Mouse (Mus musculus) layer of hippocampus, adult 11-12 months (tissue): ENCODE measurements at regions not wholly inside any gene's neighbourhood (a gene's known extent, or its start where the extent isn't known, plus 50 kb on each side); places are given as distances from the start of the nearest gene placed in this dataset.
A peak's percentile ranks its signal among the peaks of the same experiment; 100 is the strongest.

Experiments
- DNase-seq: peaks from one replicate; pipeline ENCODE4 v3.0.0; 2022; ENCODE audit warnings: low spot score

DNA sequence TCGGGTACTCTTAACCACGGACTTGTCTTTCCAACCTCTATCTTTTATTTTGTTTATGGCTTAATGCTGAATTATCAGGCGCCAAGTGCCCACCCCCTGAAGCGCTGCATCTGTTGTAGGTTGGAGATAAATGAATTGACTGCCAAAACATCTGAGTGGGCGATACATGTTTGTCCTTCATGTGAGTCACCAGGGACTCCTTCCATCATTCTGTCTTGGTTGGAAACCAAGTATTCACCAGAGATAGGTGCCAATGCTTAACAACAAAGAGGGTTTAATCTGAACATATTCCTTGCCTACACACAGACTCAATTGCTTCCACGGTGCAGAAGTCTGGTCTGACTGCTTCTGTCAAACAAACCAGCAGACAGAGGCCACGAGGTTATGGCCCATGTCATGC lies 203.6 kb downstream of the Rpap3 start:
- peak; percentile 60 for DNase-seq

DNA sequence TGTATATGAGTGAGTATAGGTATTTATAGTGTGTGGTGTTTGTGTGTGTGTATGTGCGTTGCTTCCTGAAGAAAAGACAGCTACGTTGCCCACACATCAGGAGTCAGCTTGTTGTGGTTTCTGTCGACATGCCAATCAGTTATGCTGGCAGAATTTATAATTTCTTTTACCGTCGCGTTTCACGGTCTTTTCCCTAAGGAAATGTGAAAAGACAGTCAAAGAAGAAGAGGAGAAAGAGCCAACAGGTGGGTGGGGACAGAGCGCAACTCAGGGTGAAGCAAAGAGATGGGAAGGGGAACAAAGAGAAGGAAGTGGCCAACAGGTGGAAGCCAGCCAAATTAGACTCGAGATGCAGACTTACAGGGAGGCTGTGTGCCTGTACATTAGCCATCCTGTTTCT lies 204.2 kb downstream of the Rpap3 start:
- no peak for DNase-seq

DNA sequence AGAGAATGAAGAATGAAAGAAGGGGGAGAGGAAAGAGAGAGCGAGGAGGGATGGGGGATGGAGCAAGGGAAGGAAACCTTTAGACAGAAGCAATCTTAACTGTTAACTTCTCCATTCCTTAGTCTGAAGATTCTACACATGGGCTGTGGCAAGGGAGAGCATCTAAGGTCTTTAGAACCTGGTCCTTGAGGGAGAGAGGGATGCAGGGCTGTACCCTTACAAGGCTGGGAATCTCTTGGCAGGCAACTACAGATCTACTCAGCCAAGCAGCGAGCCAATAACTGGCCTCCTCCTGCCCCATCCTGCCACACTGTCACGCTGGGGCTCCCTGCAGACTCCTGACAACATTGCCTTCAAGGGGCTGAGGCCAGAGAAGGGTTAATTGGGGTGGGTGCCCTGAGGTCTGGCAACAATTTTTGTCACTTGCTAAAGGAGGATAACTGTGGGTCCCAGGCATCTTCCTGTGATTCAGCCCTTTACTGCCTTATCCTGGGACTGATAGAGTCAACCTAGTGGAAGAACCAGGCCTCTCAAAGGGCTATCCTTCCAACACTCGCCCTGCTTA lies 205.7 kb downstream of the Rpap3 start:
- no peak for DNase-seq

DNA sequence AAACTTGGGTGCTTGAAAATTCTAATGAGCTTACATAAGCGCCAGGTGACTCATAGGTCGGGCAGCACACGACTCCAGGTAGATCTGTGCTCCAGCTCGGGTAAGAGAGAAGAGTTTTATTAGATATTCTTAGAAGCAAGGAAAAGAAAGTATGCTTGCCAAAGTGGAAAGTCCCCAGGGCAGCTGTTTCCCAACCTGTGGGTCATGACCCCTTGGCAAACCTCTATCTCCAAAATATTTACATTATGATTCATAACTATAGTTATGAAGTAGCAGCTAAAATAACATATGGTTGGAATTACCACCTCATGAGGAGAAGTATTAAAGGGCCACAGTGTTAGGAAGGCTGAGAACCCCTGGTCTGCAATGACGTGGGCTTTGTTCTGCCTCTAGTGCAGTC lies 206.4 kb downstream of the Rpap3 start:
- no peak for DNase-seq

DNA sequence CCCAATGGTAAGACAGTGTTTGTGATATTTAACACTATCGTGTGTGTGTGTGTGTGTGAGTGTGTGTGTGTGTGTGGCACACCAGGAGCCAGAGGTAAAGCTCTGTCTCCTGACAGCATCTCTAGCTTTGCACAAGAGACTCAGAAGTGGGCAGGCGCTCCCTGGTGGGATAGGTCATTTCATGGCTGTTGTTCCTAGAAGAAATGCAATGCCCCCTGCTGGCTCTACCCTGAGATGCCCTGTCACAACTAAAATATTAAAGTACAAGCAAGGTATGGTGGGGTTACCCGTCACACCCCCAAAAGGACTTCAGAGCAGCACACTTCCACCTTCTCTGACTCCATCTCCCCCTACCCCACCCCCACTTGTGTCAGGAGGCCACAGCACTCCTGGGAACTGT lies 207.2 kb downstream of the Rpap3 start:
- no peak for DNase-seq

DNA sequence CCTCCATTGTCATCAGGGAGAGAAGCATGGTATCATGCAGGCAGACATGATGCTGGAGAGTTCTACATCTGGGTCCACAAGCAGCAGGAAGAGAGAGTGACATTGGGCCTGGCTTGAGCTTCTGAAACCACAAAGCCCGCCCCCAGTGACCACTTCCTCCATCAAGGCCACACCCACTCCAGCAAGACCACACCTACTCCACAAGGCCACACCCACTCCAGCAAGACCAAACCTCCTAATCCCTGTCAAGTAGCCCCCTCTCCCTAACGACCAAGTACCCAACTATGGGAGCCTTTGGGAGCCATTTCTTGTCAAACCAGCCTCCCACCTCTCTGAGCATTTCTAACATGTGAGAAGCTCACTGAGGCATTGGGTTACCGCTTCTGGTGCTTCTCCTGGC lies 209.6 kb downstream of the Rpap3 start:
- DNase-seq = no peak

DNA sequence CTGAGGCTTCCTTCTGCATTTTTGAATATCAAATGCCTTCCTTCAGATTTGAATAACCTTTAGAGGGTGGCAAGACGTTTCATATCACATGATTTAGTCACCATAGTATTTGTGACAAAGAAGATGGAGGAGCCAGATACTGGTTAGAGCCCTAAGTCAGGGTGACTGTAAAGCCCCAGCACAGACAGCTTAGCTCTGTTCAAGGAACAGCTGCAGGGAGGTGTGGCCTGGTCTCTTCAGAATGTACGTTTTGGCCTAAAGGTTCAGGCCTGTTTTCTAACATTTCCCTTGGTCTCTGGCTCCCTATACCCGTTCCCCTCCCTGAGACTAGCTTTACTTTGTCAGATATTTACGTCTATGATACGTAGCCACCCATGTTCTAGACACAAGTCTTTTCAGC lies 212.3 kb downstream of the Rpap3 start:
- DNase-seq = no peak

DNA sequence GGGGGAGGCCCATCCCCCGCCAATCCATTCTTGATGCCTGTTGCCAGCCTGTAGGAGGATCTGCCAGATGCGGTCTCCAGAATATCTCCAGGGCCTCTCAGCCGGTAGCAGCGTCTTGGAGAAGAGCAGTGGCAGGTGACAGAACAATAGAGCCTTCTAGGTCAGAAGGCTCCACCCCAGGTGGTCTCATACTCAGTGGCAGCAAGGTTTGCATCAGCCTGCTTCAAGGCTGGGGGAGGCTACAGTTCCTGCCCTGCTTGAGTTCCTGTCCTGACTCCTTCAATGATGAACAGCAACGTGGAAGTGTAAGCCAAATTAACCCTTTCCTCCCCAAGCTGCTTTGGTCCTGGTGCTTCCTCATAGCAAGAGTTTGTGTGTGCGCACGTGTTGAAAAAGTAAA lies 213.8 kb downstream of the Rpap3 start:
- no peak for DNase-seq

DNA sequence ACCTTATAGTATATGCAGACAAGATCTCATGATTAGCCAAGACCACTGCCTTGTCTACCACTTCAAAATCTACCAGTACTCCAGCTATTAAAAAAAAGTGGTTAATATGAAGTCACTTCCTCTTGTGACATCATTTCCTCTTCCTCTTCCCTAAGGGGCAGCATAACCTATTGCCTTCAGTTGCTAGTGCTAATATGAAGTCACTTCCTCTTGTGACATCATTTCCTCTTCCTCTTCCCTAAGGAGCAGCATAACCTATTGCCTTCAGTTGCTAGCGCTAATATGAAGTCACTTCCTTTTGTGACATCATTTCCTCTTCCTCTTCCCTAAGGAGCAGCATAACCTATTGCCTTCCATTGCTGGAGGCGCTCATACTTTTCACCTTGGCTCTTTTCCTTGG lies 218.2 kb downstream of the Rpap3 start:
- DNase-seq = no peak

DNA sequence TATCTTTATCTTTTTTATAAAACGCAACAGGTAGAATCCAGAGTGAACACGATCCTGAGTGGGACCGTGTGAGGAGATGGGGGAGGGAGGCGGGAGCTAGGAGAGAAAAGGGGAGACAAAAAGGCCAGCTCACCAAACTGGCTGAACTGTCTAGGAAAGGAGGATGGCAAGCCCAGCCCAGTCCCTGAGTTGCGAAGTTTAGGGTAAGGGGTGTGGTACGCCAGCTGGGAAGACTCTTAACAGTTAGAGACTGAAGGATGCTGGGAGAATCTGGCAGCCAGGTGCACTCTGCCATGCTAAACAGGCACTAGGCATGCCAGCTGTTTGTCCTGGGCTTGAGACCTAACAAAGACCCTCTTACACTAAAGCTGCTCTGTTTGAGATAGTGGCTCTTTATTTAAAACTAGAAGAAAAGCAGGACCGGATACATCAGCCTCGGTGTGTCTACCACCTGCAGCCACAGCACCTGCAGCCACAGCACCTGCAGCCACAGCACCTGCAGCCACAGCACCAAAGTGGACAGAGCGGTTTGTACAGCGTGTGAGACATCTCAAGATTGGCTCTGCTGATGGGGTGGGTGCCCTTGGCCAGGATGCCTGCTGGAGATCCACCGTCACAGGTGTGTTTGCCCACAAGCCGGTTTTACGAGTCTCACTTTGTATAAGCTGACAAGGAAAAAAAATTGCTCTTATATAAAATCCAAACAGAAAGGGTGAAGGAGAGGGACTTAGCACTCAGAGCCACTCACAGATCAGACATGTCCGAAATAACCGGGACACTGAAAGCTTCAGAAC lies 225.1 kb upstream of the Amigo2 start:
- no peak for DNase-seq

DNA sequence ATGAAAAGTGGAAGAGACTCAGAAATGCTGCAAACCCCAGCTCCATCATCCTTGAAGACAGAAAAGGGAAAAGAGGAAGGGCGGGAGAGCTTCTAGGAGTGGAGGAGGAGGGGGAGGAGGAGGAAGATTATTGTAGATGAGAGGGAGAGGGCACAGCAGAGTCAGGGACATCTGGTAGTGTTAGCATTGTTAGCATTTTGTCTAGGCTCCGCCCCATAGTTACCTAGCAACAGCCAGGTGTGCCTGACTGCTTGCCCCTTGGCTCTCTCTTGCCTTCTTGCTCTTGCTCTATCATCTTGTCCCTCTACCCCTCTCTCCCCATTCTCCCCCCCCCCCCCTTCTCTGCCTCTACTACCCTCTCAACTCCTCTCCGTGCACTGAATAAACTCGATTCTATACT lies 224.4 kb upstream of the Amigo2 start:
- DNase-seq = no peak

DNA sequence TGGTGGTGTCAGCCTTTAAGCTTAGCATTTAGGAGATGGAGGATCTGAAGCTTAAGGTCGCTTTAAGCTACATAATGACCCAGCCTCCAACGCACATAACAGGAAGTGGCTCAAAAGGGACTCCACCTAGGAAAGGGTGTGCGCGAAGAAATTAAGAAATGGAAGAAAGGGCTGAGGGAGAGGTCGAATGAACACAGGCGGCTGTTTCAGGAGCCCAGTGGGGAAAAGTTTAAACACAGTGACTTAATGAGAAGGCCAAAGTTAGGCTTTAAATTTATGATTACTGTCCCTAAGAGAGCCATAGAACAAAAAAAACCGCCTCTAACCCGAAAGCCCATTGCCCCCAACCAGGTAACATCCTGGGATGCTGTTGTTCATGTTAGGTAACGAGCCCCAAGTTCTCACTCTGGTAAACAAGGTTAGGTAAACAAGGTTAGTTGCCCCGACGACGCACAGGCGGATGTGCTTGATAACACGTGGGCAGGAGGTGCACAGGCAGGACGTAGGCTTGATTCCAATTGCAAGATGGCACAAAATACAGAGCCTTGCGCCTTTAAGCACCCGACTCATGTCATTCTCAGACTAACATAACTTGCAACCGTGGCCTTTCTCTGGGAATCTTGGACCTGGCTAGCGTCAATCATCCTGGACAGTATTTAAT lies 222.7 kb upstream of the Amigo2 start:
- no peak for DNase-seq

DNA sequence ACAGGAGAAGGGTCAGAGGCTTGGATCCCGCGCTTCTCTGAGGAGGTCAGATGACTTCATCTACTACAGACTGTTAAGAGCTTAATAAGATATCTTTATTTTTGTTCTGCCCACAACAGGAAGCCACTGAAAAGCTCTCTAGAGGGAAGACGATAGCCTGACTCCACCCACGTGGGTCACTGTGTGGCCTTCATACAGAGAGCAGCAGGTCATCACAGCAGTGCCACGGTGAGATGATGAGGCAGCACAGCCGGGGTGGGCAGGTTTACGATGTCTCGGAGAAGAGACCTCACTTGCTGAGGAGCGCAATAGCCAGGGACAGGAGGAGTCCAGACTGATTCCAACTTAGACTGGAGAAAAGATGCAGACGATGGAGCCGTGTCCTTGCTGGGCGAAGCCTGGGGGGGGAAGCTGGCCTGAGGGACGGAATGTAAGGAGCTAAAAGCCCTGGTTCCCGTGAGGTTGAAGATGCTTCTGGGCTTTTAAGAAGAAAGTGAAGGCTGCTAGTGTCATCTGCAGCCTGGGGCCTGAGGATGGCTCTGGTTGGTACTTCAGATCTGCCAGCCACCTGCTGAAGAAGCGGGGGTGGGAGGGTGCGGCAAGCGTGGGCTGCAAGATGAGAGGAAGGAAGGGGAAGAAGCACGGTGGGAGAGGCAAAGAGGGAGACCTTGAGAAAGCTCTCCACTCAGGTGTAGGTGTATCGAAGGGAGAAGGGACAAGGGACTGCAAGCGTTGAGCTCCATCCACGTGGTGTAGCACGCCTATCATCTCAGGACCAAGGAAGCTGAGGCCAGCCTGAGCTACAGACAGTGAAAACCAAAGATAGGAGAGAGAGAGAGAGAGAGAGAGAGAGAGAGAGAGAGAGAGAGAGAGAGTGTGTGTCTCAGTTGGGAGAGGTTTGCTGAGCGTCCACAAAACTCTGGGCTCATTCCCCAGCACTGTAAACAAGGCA lies 221.9 kb upstream of the Amigo2 start:
- no peak for DNase-seq

DNA sequence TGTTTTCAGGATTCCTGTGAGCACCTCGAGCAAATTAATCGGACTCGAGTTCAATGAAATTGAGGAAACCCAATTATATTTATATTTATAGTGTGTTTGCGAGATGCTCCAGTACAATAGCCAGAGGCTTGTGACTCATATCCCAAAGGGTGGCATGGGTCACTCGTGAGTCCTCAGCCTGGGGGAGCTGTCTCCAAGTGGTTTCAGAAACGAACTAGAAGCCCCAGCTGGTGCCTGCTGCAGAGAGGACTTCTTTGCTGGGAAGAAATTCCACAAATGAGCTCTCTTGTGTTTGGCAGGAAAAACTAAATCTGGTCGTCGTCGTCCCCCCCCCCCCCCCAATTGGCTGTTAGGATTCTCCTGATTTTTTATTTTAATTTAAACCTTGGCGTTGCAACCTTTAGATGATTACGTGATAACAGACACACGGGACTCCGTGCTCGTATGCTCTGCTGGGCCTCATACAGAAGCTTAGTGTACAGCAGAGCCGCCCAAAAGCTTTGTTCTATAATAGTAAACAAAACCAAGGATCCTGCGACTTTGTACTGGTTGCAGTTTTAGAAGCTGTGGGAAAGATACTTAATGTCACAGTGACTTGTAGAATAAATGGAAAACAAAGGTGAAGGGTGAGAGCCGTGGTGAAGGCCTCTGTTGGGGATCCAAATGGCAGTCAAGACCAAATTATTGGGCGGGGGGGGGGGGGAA lies 220.8 kb upstream of the Amigo2 start:
- DNase-seq = no peak

DNA sequence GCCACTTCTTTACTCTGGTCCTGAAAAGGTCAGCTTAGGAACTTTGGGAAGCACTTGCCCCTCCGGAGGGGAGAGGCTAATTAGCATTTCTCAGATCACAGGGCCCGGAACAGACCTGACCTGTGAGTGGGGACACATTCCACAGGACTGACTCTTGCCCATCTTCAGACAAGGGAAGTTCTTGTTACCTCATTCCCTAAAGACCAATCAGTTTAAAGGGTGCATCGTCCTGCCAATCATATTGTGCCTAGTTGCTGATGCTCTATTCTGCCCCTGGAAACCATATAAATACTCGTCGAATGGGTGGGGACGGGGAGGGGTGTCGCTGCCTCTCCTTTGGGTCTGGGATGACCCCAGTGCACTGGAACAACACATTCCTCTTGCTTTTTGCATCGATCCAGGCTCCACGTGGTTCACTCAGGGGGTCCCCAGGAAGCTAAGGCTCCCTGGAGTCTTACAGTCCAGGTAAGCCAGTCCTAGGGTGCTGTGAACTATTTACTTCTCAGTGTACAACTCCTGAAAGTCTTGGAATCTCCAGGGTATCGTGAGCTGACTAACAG lies 219.9 kb upstream of the Amigo2 start:
- DNase-seq = no peak

DNA sequence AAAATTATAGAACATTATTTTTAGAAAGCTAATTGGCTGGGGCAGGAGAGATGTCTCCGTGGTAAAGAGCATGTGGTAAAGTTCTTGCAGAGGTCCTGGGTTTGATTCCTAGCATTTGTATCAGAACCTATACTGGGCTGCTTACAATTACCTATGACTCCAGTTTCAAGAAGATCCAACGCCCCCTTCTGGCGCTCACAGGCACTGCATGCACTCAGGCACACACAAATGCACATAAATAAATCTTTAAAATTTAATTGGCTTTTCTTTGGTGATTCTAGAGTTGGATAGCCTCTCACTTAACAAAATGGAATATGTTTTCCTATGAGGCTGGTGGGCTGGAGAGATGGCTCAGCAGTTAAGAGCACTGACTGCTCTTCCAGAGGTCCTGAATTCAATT lies 219.0 kb upstream of the Amigo2 start:
- DNase-seq = no peak

DNA sequence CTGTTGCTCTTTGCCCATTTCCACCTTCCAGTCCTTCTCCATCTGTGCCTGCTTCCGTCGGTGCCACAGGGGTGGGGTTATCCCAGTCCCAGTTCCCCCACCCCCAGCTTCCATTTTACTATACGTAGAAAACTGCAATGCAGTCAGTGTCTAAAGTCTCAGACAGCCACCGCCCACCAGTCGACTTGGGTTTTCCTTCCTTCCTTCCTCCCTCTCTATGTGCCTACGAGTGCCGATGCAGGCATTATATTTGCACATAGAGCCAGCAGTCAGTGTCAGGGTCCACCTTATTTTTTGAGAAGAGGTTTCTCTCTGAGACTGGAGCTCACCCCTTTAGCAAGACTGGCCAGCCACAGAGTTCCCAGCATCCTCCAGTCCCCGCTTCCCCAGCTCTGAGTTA lies 218.3 kb upstream of the Amigo2 start:
- DNase-seq = no peak

DNA sequence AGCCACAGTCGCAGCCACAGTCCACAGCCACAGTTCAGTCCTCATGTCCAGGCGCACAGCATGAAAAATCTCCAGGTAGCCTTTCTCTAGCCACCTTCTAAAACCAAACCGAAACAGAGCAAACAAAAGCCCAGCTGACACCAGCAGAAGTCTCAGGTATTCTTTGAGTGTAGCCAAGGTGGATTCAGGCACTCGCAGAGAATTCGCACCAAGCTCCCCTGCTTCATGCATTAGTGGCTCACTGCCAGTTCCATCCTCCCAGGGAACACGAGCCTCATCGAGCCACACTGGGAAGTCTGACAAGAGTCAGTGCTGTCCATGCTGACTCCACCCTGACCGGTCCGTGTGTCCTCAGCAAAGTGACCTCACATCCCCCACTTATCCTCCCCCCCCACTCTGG lies 217.7 kb upstream of the Amigo2 start:
- DNase-seq = no peak

DNA sequence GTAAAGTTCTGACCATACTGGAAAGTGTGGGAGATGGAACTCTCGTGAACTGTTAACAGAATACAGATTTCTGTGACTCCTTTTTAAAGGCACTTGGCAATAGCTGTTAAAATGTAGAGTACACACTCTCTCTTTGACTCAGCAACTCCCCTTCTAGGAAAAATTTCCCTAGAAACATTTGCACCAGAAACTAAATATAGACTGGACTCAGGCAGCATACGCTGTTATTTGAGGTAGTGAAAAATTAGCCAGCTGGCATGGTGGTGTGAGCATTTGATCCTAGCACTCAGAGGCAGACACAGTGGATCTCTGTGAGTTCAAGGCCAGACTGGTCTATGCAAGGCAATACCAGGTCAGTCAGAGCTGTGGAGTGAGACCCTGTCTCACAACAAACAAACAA lies 215.5 kb upstream of the Amigo2 start:
- DNase-seq = no peak

DNA sequence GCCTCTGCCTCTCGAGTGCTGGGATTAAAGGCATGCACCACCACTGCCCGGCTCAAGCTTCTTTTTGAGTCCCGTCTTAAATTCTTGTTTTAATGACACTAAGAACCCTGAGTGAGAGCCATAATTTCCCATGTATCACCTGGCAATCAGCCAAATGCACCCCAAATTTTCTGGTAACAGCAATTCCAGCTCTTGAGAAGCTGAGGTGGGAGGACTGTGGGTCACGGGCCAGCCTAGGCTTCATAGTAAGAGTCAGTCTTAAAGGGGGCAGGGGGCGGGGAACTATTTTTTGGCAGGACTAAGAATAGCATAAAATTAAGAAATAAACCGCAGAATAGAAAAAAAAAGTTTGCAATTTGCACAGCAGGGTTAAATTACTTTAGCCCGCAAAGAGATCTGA lies 214.9 kb upstream of the Amigo2 start:
- DNase-seq = no peak

DNA sequence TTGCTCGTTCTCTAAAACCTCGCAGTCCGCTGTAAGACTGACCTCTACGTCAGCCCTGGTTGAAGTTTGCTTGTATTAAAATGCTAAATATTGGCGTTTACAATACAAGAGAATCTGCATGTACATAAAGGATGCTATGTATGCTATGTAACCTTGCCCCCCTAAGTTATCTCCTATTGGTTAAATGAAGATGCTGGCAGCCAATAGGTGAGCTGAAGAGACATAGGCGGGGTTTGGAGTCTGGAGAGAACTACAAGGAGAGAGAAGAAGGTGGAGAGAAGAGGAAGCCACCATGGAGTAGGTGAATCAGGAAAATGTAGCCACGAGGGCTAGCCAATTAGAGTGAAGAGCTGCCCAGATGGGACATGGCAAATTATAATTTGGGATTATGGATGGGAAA lies 214.0 kb upstream of the Amigo2 start:
- DNase-seq = no peak

DNA sequence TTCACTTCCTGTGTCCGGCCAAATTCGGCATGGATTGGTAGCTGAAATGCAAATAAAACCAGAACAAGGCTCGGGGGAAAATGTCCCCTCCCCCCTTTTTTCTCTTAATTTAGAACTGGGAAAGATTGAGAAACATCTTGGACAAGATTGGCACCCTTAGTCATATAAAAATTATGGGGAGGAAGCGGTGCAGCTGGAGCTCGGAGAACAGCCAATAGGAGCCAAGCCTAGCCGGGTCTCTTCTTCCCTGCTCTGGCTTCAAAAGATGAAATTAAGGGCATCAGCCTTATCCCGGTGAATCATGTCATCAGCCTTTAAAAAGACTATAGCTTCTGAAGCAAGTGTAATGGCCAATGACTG lies 213.3 kb upstream of the Amigo2 start:
- DNase-seq = no peak
